Mouse (Mus musculus) leukemia stem cell, adult 10-12 weeks (primary cell): ENCODE measurements around the gene Lrrc45. TPM values are rescaled to one million over a fixed set of nuclear protein-coding genes. Genes with fewer than 3 reads are reported as not detected.

ENCODE experiments used
- polyA plus RNA-seq: library from polyadenylated mRNA; stranded (reverse); fragments of >175 nt; gene quantifications from 2 replicates; pipeline ENCODE4 v1.2.3, GENCODE M21; 2012; ENCODE audit warnings: low replicate concordance

The Lrrc45 gene
- 29.3 and 37.4 TPM in 2 replicates for polyA plus RNA-seq

DNA sequence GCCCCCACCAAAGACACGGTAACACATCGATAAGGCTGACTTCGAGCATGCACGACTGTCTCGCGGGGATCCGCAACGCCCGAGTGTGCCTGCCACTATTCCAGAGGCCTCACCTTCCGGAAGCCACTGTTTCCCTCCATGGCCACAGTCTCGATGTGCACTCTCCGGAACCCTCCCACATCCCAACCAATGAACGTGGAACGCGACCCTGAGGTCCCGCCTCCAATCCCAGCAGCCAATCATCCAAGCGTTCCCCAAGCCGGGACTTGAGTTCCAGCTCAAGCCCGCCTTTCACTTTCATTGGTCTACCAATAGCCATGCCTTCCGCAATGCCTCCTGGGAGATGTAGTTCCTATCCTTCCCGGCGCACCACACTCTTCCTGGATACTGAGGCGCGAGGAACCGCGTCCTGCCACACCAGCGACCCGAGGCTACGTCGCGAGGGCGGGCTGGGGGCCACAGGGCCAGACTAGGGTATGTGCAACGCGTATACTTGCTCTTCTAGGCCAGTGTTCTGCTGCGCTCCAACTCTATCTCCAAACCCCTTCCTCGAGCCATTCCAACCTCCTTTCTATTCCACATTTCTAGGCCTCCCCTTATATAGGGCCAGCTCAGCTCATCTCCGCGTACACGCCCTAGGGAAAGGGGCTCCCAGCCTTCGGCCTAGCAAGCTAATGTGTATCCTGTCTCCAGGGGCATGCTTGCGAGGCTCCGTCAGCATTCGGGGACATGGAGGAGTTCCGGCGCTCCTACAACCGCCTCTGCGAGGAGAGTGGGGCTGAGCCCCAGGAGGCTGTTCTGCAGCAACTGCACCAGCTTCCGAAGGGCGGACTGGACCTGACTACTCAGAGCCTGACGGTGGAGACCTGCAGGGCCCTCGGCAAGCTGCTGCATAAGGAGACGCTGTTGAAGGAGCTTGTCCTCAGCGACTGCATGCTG, at the start of gene Lrrc45, which contains the start of gene Cenpx:
TSS of gene Lrrc45 (plus strand) at position 346 of the 939 bp plus-strand sequence.
TSS of gene Cenpx (minus strand) at position 159 of the 939 bp plus-strand sequence.

DNA sequence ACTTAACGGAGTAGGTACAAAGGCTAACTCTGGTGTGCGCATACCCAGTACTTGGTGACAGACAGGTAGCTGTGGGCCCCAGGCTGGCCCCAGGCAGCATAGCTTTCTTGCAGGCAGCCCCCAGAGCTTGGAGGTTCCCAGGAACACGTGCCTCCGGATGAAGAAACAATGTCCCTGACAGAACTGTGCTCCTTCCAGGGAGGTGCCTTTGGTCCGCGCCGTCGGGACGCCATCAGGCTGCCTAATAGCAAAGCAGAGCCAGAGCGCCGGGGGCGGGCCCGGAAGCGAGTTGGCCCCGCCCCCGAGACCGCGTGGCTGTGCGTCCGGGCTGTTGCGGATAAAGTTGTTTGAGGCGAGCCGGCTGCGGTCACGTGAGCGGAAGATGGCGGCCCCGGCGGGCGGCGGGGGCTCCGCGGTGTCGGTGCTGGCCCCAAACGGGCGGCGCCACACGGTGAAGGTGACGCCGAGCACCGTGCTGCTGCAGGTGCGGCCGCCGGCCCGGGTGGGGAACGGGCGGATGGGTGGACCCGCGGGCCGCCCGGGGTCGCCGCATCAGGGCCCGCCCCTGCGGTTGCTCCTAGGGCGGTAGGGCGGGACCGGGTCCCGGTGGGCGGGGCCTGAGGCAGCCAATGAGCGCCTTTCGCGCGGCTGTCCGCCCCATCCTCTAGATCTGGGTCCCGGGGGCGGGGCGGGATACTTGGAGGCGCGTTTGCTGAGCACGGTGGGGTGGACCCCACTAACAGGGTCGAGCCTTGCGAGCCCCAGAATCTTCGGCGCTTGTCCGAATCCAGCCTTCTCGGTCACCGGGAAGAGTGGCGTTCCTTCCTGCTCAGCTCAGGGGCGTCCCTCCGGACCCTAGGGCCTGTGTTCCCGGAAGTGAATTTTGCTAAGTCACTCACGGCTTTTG, 40.8 kb upstream of the Lrrc45 start, which contains the start of gene Aspscr1:
TSS of gene Aspscr1 (plus strand) at position 287 of the 907 bp plus-strand sequence.

DNA sequence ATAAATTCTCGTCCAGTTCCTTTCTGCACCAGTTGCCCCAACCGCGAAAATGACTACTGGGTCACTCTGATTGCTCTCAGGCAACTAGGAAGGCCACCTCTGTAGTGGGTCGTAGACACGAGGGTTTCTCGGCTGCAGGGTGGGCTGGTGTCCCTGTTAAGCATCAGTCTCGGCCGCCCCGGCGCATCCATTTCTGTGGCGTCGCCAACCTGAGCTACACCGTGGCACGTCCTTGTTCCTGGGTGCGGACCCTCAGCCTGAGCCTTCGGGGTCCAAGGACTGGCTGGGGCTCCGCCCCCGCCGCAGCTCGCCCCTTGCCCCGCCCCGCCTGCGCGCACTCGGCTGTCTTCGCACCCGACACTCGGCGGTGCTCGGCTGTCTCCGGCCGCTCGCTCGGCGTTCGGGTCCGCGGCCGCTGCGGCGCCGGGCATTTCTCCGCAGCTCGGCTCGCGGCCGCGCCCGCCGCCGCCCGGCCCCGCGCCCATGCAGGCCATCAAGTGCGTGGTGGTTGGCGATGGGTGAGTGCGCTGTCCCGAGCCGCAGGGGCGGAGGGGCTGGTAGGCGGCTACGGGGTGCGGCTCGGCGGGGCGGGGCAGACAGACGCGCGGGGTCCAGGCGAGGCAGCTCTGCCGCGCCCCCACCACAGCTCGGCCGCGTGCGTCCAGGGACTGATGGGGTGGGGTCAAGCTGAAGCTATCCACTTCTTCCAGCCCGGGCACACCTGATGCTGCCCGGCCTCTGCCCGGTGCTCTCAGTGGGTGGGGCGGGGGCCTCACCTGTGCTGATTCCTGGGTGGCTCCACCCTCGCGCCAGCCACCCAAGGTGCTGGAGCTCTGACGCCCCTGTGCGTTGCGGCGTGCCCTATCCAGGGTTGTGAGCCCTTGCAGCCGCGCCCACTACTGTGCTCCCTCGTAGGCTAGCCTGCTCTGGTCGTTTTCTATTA, 7.7 kb downstream of the Lrrc45 start, which contains the start of gene Rac3:
TSS of gene Rac3 (plus strand) at position 347 of the 943 bp plus-strand sequence.

DNA sequence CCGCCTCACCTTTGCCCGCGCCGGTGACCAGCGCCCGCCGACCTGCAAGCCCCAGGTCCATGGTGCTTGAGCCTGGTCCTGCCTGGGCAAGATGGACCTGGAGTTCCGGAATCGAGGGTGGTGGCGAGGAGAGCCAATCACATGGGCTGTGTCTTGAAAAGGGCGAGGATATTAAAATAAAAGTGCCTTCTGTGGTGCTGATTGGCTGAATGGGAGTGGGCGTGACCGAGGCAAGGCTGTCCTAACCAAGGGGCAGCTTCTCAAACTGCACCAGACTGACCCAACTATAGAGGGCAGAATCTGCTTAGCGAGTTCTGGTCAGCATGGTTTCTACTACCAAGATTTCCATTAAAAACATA, 13.4 kb downstream of the Lrrc45 start, which contains the start of gene Dcxr:
TSS of gene Dcxr (minus strand) at position 113 of the 359 bp plus-strand sequence.

DNA sequence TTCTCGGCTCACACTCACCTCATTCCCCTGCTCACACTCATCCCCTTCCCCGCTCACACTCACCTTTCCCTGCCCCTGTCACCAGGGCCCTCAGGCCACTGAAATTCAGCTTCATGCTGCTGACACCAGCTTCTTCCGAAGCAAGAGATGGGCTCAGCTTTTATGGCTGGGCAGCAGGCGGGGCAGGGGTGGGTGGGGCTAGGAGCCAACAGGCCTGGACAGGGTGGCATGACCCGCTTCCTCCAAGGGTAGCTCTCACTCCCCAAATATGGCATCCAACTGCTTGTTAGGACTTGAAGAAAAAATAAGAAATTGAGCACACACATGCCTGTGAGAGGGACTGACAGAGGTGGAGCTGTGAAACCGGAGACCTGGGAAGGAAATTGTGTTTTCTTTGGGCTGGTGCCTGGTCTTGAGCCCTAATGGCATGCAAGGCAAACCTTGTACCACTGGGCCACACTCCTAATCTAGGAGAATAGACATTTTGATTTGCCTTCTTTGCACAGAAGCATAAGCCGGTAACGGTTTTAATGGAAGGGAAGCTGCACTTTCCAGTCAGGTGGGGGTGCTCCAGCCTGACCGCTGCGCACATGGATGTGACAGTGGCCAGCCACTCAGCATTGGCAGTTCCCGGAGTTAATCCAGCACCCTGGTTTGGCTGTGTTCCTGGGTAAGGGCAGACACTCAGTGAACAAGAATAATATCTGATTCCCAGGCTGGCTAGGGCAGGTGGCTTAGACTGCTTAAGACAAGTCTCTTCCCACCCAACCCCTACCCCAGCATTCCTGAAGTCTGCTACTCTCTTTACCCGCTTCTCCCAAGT, 18.3 kb downstream of the Lrrc45 start, which contains the start of gene Cbr2:
TSS of gene Cbr2 (minus strand) at position 257 of the 823 bp plus-strand sequence.

DNA sequence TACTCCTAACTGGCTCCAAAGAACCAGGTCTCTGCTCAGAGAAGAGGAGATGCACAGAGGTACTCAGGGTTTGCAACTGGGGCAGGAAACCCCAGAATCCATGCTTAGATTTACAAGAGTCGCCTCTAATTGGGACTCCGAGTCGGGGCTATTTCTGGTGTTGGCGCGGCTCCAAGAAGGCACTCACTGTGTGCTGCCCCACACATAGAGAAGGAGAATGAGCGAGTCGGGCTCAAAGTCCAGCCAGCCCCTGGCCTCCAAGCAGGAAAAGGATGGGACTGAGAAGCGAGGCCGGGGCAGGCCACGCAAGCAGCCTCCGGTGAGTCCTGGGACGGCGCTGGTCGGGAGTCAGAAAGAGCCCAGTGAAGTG, 48.9 kb downstream of the Lrrc45 start, which contains the start of gene Hmga1b:
TSS of gene Hmga1b (plus strand) at position 123 of the 370 bp plus-strand sequence.

Other genes starting within 250 kb of the Lrrc45 start
- 9.5 and 17.8 TPM in 2 replicates for gene Arl16, start 246.3 kb upstream of the Lrrc45 start, polyA plus RNA-seq
- gene Mrpl12, start 229.3 kb upstream of the Lrrc45 start, polyA plus RNA-seq: 288 and 518 TPM in 2 replicates
- gene Slc25a10, start 222.1 kb upstream of the Lrrc45 start, polyA plus RNA-seq: 94.0 and 114 TPM in 2 replicates
- gene Gcgr, start 183.2 kb upstream of the Lrrc45 start, polyA plus RNA-seq: not detected in 2 replicates
- gene Mcrip1, start 164.2 kb upstream of the Lrrc45 start, polyA plus RNA-seq: 63.8 and 96.4 TPM in 2 replicates
- not detected in 2 replicates for gene Ppp1r27, start 162.8 kb upstream of the Lrrc45 start, polyA plus RNA-seq
- 998 and 1,537 TPM in 2 replicates for gene P4hb, start 140.7 kb upstream of the Lrrc45 start, polyA plus RNA-seq
- 596 and 1,231 TPM in 2 replicates for gene Arhgdia, start 132.3 kb upstream of the Lrrc45 start, polyA plus RNA-seq
- 192 and 295 TPM in 2 replicates for gene Alyref, start 115.6 kb upstream of the Lrrc45 start, polyA plus RNA-seq
- gene Anapc11, start 115.5 kb upstream of the Lrrc45 start, polyA plus RNA-seq: 39.8 and 162 TPM in 2 replicates
- gene Npb, start 105.4 kb upstream of the Lrrc45 start, polyA plus RNA-seq: 2.4 and 7.0 TPM in 2 replicates
- gene Pcyt2, start 96.0 kb upstream of the Lrrc45 start, polyA plus RNA-seq: 56.6 and 107 TPM in 2 replicates
- 147 and 228 TPM in 2 replicates for gene Sirt7, start 88.7 kb upstream of the Lrrc45 start, polyA plus RNA-seq
- gene Mafg, start 80.3 kb upstream of the Lrrc45 start, polyA plus RNA-seq: 103 and 176 TPM in 2 replicates
- 2.3 and 2.7 TPM in 2 replicates for gene Pycr1, start 70.2 kb upstream of the Lrrc45 start, polyA plus RNA-seq
- gene Myadml2, start 65.8 kb upstream of the Lrrc45 start, polyA plus RNA-seq: not detected in 2 replicates
- 0.28 and 0.48 TPM in 2 replicates for gene Notum, start 52.8 kb upstream of the Lrrc45 start, polyA plus RNA-seq
- 168 and 366 TPM in 2 replicates for gene Aspscr1, start 41.0 kb upstream of the Lrrc45 start, polyA plus RNA-seq
- gene Cenpx, start 187 bp upstream of the Lrrc45 start, polyA plus RNA-seq: 33.5 and 180 TPM in 2 replicates
- 3.6 and 5.3 TPM in 2 replicates for gene Rac3, start 7.5 kb downstream of the Lrrc45 start, polyA plus RNA-seq
- 8.7 and 44.1 TPM in 2 replicates for gene Dcxr, start 13.4 kb downstream of the Lrrc45 start, polyA plus RNA-seq
- gene Cbr2, start 18.2 kb downstream of the Lrrc45 start, polyA plus RNA-seq: 2.4 and 4.0 TPM in 2 replicates
- 269 and 1,219 TPM in 2 replicates for gene Hmga1b, start 48.9 kb downstream of the Lrrc45 start, polyA plus RNA-seq
- gene Rfng, start 70.3 kb downstream of the Lrrc45 start, polyA plus RNA-seq: 41.1 and 90.1 TPM in 2 replicates
- gene Gps1, start 70.3 kb downstream of the Lrrc45 start, polyA plus RNA-seq: 35.0 and 37.0 TPM in 2 replicates
- 123 and 193 TPM in 2 replicates for gene Dus1l, start 82.5 kb downstream of the Lrrc45 start, polyA plus RNA-seq
- gene Fasn, start 110.6 kb downstream of the Lrrc45 start, polyA plus RNA-seq: 69.7 and 289 TPM in 2 replicates
- 2.0 and 2.1 TPM in 2 replicates for gene Ccdc57, start 218.9 kb downstream of the Lrrc45 start, polyA plus RNA-seq
- 10.6 and 15.1 TPM in 2 replicates for gene Slc16a3, start 234.6 kb downstream of the Lrrc45 start, polyA plus RNA-seq